Mouse (Mus musculus): Measurements from ENCODE around the gene Pmpcb.

Gene Pmpcb

DNA sequence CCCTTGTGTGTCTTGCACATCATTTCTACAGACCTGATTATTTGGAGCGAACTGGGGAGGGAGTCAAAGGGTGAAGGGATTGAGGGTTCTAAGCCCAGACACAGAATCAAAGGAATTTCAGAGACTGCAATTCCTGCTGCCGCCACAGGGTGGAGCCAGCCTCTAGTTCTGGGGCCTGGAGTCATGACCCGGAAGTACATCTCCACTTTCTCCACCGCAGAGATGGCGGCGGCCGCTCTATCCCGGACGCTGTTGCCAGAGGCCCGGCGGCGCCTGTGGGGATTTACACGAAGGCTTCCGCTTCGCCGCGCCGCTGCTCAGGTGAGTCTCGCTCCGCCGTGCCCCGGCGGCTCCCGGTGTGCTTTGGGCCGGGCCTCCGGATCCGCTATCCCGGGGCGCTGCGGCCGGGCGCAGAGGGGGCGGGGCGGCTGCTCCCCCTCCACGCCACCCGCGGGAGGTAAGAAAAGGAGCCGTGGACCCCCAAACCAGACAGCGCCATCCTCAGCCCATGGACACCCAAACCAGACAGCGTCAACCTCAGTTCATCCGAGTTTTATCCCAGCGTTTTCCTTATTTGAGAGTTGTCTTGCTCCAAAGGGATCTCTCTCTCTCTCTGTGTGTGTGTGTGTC is at the start of gene Pmpcb:
TSS of gene Pmpcb (plus strand) at position 186 of the 630 bp plus-strand sequence.
- peak; percentile 25; the same call in 1 of the 2 replicates for TF ChIP-seq GATA4 (IDR thresholded peaks at IDR 0.05; ENCODE audit: insufficient replicate concordance, low read length)

DNA sequence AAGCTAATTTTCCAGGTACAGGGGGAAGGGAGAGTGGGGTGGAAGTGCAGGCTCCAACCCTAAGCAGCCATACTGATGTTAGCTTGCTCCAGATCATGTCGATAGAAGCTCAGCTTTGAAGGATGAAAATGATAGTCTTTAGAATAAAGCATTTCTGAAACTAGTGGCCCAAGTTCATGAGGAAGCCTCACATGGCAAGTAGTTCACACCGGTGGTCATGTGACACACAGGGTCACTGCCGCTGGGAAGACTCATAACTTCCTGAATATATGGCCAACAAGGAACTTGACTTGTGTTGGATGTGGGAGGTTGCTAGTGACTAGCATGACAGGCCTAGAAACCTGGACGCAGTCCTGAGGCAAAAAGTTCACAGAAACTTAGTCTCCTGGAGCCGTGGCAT is 44.7 kb upstream of the Pmpcb start:
- no peak for TF ChIP-seq GATA4 (IDR thresholded peaks at IDR 0.05; ENCODE audit: insufficient replicate concordance, low read length)

DNA sequence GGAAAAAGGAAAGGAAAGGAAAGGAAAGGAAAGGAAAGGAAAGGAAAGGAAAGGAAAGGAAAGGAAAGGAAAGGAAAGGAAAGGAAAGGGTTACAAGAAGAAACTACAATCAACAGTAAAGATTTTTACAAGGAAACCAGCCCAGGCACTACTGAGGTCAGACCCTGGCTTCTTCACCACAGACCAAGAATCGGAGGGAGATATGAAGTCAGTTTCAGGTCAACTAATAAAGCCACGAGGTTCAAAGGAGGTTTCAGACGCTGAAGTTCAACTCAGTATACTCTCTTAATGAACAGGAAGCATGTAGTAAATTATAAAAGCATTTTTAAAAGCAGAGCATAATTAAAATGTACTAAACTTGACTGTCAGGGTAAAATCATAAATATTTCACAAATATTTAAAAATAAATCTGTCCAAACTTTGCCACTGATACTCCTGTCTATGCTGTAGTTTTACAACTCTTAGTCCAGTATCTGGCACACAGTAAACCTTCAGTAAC is 43.5 kb upstream of the Pmpcb start:
- no peak for TF ChIP-seq GATA4 (IDR thresholded peaks at IDR 0.05; ENCODE audit: insufficient replicate concordance, low read length)

DNA sequence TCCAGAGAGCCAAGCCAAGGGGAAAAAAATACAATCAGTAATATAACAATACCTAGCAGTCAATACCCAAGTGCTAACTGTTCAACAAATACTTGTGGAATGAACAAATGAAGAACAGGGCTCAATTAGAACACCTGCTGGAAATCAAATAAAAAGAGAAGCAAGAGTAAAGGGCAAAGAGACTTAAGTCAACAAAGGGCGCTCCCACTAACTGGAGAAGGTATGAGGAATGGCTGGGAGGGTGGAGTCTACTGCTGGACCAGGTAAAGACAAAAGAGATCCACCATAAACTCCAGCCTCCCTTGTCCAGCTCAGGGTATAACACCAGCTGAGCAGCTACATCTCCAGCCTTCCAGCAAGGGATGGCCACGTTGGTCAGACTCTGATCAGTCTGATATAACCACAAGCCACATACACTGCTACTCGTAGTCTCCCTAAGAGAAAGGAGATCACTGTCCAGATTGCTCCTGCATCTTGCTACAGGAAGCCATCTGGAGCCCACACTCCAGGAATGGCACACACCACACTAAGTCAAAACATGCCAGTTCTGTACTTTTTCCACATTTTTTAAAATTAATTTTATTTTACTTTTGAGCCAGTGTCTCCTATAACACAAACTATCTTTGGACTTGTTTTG is 42.0 kb upstream of the Pmpcb start:
- no peak for TF ChIP-seq GATA4 (IDR thresholded peaks at IDR 0.05; ENCODE audit: insufficient replicate concordance, low read length)

DNA sequence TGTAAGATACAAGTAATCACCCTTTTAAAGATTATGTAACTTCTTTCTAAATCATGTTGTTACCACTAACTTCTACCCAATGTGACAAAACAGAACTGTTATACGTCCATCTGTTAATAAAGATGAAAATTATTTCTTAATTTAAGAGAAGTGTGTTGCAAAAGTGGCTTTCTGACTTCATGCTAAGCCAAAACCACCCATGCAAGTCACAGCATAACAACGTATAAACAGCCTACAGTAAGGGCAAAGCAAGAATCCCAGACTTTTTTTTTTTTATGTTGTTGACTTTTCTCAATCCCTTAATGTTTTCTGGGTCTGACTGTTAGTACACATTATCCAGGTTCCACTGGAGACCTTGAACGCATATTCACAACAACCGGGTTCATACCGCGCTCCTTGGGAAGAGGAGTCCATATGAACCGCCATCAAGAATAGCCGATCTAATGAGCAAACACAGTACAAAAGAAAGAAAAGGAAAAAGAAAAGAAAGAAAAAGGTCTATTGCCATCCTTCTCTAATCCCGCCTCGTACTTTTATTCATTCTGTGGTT is 36.6 kb upstream of the Pmpcb start:
- no peak for TF ChIP-seq GATA4 (IDR thresholded peaks at IDR 0.05; ENCODE audit: insufficient replicate concordance, low read length)

DNA sequence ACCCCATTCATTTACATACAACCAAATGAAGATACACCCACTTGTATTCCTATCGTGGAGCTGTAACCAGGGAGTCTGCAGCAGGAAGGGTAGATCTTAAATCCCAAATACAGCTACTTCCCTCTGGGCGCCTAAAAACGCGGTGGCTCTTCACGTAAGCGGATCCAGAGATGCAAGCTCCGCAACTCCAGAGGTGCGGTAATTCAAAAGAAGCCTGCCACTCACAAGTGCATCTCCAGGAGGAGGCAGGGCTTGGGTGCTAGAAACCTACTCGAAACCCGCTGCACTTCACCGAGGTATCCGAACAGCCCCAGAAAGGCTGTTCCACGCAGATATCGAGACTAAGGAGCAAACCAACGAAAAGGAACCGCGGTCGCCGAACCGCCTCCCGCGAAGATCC is 36.0 kb upstream of the Pmpcb start:
- no peak for TF ChIP-seq GATA4 (IDR thresholded peaks at IDR 0.05; ENCODE audit: insufficient replicate concordance, low read length)

DNA sequence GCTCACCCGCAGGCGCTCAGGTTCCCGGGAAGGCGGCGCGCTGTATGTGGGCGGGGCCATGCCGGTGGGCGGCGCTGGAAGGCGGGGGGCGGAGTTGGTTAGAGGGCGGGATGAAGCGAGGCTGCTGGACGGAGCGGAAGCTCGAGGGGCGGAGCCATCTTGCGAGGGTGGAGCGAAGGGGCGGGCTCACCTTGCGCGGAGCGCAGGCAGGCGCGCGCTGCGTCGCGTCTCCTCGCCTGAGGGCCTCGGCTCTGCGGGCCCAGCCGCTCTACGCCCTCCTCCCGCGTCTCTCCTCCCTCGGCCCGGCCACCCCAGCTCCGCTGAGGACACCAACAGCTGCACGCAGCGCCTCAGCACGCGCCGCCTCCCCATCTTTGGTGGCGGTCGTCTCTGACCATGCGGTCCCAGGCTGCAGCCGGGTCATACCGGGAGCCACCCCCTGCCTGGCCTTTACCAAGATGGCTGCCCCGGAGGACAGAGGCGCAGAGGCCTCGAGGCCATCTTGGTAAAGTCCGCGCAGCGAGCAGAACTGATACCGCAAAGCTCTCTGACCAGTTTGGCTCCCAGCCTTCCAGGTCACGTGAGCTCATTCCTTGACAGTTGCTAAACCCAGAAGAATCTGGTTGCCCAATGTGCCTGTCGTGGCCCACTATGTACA is 35.5 kb upstream of the Pmpcb start, which contains the start of gene Napepld:
TSS of gene Napepld (minus strand) at position 46 of the 658 bp plus-strand sequence.
- peak; percentile 52; the same call in 1 of the 2 replicates for TF ChIP-seq GATA4 (IDR thresholded peaks at IDR 0.05; ENCODE audit: insufficient replicate concordance, low read length)

DNA sequence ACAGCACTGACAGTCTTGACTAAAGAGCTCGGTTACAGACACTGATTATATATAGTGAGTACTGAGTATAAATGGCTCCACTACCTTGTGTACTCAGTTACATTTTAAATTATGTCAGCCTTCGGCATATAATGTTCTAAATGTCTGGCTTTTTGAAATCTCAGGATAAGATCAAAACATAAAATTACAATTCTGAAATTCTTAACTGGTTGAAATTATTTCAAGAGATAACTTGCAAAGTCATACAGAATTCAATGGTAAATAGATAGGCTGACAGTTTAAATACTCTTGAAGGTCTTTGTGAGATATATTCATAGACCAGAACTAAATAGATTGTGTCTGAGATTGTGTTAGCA is 35.0 kb upstream of the Pmpcb start:
- no peak for TF ChIP-seq GATA4 (IDR thresholded peaks at IDR 0.05; ENCODE audit: insufficient replicate concordance, low read length)

DNA sequence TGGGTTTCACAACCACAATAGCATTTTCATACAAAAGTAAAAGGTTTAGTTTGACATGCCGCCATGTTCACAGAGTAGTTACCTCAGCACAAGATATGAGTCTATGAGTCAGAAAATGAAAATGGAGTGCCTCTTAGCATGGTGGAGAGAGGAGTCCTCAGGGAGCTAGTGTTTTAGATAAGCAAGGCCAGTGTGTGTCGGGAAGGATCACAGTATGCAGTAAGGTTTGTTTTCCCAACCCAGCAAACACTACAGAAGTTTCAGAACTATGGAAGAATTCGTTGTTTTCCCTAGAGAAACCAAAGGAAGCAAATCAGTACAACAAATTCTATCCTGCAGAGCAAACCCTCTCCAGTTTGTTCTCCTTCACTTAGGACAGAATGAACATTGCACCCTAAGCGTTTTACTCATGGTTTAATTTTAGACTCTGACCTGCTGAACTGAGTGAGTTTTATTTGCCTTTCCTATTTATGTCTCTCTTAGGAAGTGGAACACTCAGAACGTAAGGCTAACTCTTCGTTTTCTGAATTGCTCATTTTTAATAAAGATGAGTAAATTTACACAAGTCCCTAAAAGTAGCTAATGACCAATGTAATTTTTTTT is 34.0 kb upstream of the Pmpcb start:
- TF ChIP-seq GATA4 (IDR thresholded peaks at IDR 0.05; ENCODE audit: insufficient replicate concordance, low read length): no peak

DNA sequence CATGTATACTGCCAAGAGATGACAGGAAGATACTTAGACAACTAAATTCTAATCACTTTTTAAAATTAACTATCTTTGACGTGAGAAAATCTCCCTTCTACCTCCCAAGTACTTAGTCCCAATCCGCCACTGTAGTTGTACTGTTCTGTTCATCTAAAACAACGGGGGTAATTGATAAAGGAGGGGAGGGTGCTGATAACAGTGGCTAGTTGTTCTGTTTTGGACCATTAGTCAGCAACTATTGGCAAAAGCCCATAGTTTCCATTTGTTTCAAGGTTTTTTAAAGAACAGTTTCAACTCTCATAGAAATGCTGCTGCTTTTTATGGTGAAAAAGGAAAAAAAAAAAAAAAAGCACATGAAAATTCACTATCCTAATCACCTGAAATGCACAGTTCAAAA is 33.2 kb upstream of the Pmpcb start:
- no peak for TF ChIP-seq GATA4 (IDR thresholded peaks at IDR 0.05; ENCODE audit: insufficient replicate concordance, low read length)

DNA sequence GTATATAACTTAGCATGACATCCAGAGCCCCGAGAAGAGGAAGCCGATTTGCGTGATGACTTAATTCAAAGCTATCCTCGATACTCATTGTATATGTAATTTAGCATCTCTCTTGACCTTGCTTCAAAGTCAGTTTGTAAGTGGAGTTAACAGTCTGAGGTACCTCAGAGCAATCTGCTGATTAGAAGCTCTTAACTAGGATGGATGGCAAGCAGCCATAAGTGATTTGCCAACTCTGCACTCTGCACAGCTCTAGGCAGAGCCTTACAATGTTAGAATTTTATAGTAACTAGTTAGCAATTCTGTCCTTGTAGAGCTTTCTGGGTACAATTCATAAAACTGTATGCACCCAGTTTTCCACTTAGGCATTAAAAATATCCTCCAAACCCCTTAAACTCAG is 30.4 kb upstream of the Pmpcb start:
- no peak for TF ChIP-seq GATA4 (IDR thresholded peaks at IDR 0.05; ENCODE audit: insufficient replicate concordance, low read length)

DNA sequence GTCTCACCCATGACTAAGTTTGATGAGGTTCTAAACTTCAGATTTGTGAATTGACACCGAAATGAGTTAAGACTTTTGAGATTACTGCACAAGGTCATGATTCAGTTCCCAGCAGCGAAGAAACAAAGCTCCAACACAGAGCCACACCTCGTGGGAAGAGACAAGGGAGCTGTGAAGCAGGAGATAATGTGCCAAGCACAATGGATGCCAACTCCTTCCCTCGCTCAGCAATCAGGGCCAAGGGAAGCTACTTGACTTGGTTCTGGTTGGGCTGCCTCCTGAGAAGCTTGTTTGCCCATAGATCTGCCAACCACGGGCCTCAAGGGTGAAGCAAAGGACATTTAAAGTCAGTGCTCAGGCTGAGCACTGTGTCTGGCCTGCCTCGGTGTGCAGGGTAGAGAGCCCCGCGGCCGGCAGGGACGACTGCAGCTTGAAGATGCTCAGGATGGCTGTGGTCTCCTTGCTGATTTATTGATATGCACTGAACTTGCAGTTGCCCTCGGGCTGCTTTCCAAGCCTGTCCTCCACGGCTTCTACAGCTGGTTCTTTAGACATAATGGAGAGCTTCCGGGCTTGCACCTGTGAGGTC is 24.7 kb upstream of the Pmpcb start:
- TF ChIP-seq GATA4 (IDR thresholded peaks at IDR 0.05; ENCODE audit: insufficient replicate concordance, low read length): no peak

DNA sequence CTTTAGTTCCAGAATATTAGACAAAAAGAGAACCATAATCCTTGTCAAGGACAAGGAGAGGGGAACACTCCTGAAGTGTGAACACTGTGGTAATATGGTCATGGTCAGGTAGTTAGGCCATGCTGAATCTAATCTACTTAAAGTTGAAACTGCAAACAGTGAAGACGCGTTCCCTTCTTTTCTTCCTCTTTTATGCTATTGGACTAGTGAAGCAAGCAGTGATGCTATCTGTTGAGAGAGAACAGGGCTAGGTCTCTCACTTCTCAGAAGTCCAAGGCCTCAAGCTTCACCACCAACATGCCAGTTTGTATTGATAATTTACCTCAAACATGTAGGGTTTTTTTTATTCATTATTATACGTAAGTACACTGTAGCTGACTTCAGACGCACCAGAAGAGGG is 22.5 kb upstream of the Pmpcb start:
- TF ChIP-seq GATA4 (IDR thresholded peaks at IDR 0.05; ENCODE audit: insufficient replicate concordance, low read length): no peak

DNA sequence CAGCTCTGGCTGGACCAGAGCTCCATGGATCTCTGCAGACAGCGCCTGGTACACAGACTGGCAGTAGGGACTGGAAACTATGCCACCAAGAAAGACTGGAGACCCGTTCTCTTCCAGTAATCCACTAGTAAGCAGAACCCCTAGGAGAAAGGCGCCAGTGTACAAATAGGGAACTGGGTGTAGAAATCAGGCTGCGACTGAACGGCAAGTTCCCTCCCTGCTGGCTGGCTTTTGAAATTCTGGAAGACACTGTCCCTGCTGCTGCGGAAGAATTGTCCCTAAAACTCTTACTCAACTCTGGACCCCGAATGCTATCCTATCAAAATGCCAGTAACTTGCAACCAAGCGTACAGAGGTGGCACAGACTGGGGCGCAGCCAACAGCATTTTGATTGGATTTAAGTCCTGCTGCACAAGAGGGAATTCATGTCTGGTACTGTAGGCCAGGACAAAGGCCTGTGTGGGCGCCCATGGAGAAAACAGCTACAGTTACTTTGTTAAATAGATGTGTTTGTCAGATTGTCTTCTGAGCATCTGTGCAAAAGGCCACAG is 19.7 kb upstream of the Pmpcb start:
- no peak for TF ChIP-seq GATA4 (IDR thresholded peaks at IDR 0.05; ENCODE audit: insufficient replicate concordance, low read length)

DNA sequence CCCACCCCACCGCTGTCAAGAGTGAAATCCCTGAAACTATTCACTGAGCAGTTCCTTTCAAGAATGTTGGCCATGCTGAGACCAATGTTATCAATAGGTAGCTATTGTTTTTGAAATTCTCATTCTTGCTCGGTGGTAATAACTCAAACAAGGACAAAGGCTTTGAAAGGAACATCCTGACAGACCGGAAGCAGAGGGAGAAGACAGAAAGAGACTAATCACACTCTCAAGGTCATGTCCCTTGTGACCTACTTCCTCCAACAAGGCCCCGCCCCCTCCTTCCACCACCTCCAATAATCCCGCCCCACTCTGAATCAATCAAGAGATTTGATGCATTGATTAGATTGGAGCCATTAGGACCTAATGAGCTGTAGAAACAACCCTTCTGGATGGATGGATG is 18.4 kb upstream of the Pmpcb start:
- TF ChIP-seq GATA4 (IDR thresholded peaks at IDR 0.05; ENCODE audit: insufficient replicate concordance, low read length): no peak

Measured in liver, adult (tissue).